Mouse (Mus musculus) liver, embryonic 14.5 days (tissue): ENCODE data around the gene Uckl1. TPM values are rescaled to one million over a fixed set of nuclear protein-coding genes. Genes with fewer than 3 reads are reported as not detected.

Experiments
- ATAC-seq: fragments of 200-750 bp; cut with Nextera tagmentation; 2 replicates; pipeline ENCODE4 v1.8.0; 2017; ENCODE audit warnings: moderate number of reproducible peaks, mild to moderate bottlenecking, moderate library complexity; ENCODE audit not compliant: insufficient read depth
- DNase-seq, 3 experiments: peaks; one replicate each; pipeline ENCODE4 v3.0.0-alpha.2; 2012 to 2013; ENCODE audit warnings: low read depth in 3 of 3, low spot score in 3 of 3
- H3K27ac ChIP-seq: fragments of 300-500 bp; sonication (generic); 2 replicates; pipeline ENCODE4 v1.5.1; 2014; ENCODE audit warnings: moderate library complexity, mild to moderate bottlenecking, control low read depth, inconsistent platforms
- H3K27me3 ChIP-seq: fragments of 300-500 bp; sonication (generic); 2 replicates; pipeline ENCODE4 v1.6.1; 2014; ENCODE audit warnings: mild to moderate bottlenecking, low read length, moderate library complexity; ENCODE audit not compliant: control insufficient read depth, insufficient read depth
- H3K36me3 ChIP-seq: fragments of 300-500 bp; sonication (generic); replicated peaks from 2 replicates; pipeline ENCODE4 v1.6.1; 2014; ENCODE audit warnings: low read depth; ENCODE audit not compliant: control insufficient read depth, insufficient read depth
- H3K4me1 ChIP-seq, 2 experiments: fragments of 200-500 bp in 1 of 2; fragments of 300-500 bp in 1 of 2; sonication (generic) in 1 of 2; replicated peaks; 2 replicates each; pipeline ENCODE4 v1.6.1; 2012 to 2014; ENCODE audit warnings: antibody characterized with exemption in 1 of 2, inconsistent platforms in 1 of 2, low read length in 1 of 2; ENCODE audit not compliant: control insufficient read depth in 2 of 2, insufficient read depth in 2 of 2
- H3K4me2 ChIP-seq: fragments of 300-500 bp; sonication (generic); 2 replicates; pipeline ENCODE4 v1.6.1; 2014; ENCODE audit warnings: low read depth, mild to moderate bottlenecking, control low read depth, moderate library complexity
- H3K4me3 ChIP-seq, 2 experiments: fragments of 200-500 bp in 1 of 2; fragments of 300-500 bp in 1 of 2; sonication (generic) in 1 of 2; 2 replicates each; pipeline ENCODE4 v1.5.1; 2012 to 2014; ENCODE audit warnings: low read depth in 2 of 2, low read length in 2 of 2, mild to moderate bottlenecking in 2 of 2, control low read depth in 1 of 2, inconsistent platforms in 1 of 2, moderate library complexity in 1 of 2; ENCODE audit not compliant: insufficient read depth in 1 of 2
- H3K9ac ChIP-seq: fragments of 300-500 bp; sonication (generic); replicated peaks from 2 replicates; pipeline ENCODE4 v1.6.1; 2014; ENCODE audit warnings: mild to moderate bottlenecking, control low read depth, moderate library complexity
- H3K9me3 ChIP-seq: fragments of 300-500 bp; sonication (generic); 2 replicates; pipeline ENCODE4 v1.6.1; 2016; ENCODE audit warnings: low read length, mixed read lengths; ENCODE audit not compliant: control insufficient read depth
- CTCF ChIP-seq: IDR thresholded peaks from 2 replicates; pipeline ENCODE4 v1.5.1; 2016; ENCODE audit warnings: antibody characterized with exemption, low read depth, control low read depth
- EP300 ChIP-seq: IDR thresholded peaks from 2 replicates; pipeline ENCODE4 v1.6.1; 2016; ENCODE audit warnings: antibody characterized with exemption, low read depth
- WGBS: fragments of 180-500 bp; shearing (Covaris S2); extraction: QIAGEN DNeasy Blood & Tissue Kit; methylation state at CpG from one replicate; pipeline ENCODE4 v1.1.7; 2014; ENCODE audit not compliant: insufficient replicate concordance; 5-methylcytosine and 5-hydroxymethylcytosine counted together
- polyA plus RNA-seq, 2 experiments: library from polyadenylated mRNA; depleted of rRNA in 1 of 2; stranded (reverse) in 1 of 2; unstranded in 1 of 2; fragments of >200 nt; fragmentation: Nextera tagmentation in 1 of 2; extraction: Ambion mirVana in 1 of 2; gene quantifications; 2 replicates each; pipeline versions ENCODE4 v1.2.1 to v1.2.3; 2012 to 2014

Uckl1 gene
- polyA plus RNA-seq (2012; rRNA removed) (30.8 and 33.3 TPM in 2 replicates), polyA plus RNA-seq (2014; fragmentation: Nextera tagmentation; extraction: Ambion mirVana) (18.7 and 21.6 TPM in 2 replicates)

- Histone ChIP-seq H3K4me2 (no peak within 1 kb of the TSS), H3K36me3 (peaks cover 3% of the 10 kb centered on the region), H3K4me3 (no peak within 1 kb of the TSS), H3K9me3 (no peaks in the 10 kb centered on the region), H3K27ac (no peak within 1 kb of the TSS), H3K27me3 (no peaks in the 10 kb centered on the region), H3K4me1 (peaks cover 9 to 18% of the 10 kb centered on the region in 2 experiments), H3K9ac (no peak within 1 kb of the TSS)
- no peak for TF ChIP-seq EP300
- DNase-seq (no peak), ATAC-seq (no peak)
- 74% methylated on average over 4 of the region's 4 CpGs for WGBS
Measured at GRCm38 (mm10) chr2:181584411-181584942, at the start of gene Uckl1. Gene Uckl1, minus strand, starts transcription at chr2:181584892.

DNA sequence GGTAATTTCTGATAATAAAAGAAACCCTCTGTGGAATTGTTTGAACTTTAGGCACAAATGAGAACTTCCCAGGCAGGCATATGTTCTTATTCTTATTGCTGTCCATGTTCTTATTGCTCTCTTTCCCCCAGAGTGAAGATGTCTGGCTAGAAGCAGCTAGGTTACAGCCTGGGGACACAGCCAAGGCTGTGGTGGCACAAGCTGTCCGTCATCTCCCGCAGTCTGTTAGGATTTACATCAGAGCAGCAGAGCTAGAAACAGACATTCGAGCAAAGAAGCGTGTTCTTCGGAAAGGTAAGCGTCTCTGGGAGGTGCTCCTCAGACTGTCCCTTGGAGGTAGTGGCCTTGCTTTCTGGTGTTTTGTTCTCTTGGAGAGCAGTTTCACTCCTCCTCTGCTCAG, 47.9 kb upstream of the Uckl1 start:
- TF ChIP-seq CTCF: no peak
- TF ChIP-seq EP300: no peak
- 87% methylated on average over 6 of the region's 6 CpGs for WGBS
- peaks cover 35% of the 10 kb centered on the region for H3K36me3 ChIP-seq

DNA sequence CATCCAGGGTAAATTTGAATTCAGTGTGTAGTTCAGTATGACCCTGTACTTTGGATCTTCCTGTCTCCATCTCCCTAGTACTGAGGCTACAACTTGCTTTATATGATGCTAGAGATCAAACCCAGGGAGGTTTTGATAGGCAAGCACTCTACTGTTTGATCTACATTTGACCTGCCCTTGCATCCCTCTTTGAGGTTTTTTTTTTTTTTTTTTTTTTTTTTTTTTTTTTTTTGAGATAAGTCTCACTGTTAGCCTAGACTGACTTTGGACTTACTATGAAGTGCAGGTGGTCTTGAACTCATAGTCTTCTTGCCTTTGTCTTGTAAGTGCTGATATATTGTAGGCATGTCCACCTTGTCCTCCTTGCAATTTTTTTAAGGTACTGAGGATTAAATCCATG, 43.8 kb upstream of the Uckl1 start:
- H3K4me2 ChIP-seq: no peak overlapping the region
- ATAC-seq (no peak), DNase-seq (no peak)
- no peak overlapping the region for H3K27ac ChIP-seq
- TF ChIP-seq CTCF (no peak), EP300 (no peak)
- H3K4me3 ChIP-seq: no peak overlapping the region
- H3K4me1 ChIP-seq: no peaks in the 10 kb centered on the region; a peak in 1 of 4 replicates
- no peaks in the 10 kb centered on the region for H3K9me3 ChIP-seq
- H3K9ac ChIP-seq: no peak overlapping the region
- H3K36me3 ChIP-seq: peaks cover 13% of the 10 kb centered on the region
- H3K27me3 ChIP-seq: no peaks in the 10 kb centered on the region

More for the DNA sequence above, 47.9 kb upstream of the Uckl1 start:
- ATAC-seq (no peak), DNase-seq (no peak)
- no peak overlapping the region for H3K9ac ChIP-seq
- H3K9me3 ChIP-seq: no peaks in the 10 kb centered on the region
- H3K4me3 ChIP-seq: no peak overlapping the region
- H3K27ac ChIP-seq: no peak overlapping the region
- no peak overlapping the region for H3K4me2 ChIP-seq
- no peaks in the 10 kb centered on the region for H3K27me3 ChIP-seq
- no peaks in the 10 kb centered on the region; a peak in 1 of 4 replicates for H3K4me1 ChIP-seq

DNA sequence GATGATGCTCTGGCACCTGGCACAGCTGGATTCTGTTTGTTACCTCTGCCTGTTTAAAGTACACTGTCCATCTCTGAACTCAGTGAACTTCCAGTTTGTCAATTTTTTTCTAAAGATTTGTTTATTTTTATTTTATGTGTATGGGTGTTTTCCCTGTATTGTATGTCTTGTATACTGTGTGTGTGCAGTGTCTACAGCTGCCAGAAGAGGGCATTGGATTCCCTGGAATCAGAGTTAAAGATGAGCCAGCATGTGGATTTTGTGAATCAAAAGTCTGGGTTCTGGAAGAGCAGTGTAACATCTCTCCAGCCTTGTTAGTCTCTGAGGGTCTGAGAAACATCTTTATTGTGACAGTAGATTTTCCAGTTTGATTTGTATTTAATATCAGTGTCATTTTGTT, 38.7 kb upstream of the Uckl1 start:
- Histone ChIP-seq H3K36me3 (peaks cover 19% of the 10 kb centered on the region), H3K4me3 (no peak overlapping the region), H3K4me2 (no peak overlapping the region), H3K9ac (no peak overlapping the region), H3K4me1 (no peaks in the 10 kb centered on the region; a peak in 1 of 4 replicates), H3K9me3 (no peaks in the 10 kb centered on the region), H3K27me3 (no peaks in the 10 kb centered on the region), H3K27ac (no peak overlapping the region)
- DNase-seq (no peak), ATAC-seq (no peak)
- TF ChIP-seq CTCF (peak; percentile 28; the same call in 1 of the 2 replicates), EP300 (no peak)

DNA sequence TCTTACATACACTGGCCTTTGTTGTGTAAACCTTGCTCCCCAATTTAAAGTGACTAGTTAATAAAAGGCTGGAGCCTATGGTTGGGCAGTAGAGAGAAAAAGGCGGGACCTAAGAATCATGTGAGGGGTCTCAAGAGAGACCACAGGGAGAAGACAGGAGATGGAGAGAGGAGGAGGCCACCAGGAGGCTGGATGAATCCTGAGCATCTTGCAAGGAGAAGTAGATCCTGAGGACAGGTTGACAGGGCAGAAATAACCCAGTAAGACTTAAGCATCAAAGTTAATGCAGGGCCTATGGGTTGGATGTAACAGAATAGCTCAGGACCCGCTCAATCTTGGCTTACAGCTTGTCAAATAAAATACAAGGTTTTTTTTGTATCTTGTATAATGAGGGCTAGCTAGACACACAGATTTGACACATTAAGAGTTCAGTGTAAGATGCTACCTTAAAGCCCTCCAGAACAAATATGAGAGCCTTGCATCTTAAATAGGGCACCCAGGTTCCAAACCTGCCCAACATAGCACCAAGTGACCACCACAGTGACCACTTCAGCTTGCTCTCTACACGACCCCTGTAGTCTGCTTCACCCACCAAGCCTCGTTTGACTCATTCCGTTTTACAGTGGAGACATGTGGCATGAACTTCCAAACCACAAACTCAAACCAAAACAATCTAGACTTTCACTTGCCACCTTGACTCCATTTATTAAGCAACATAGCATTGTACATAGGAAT, 34.2 kb upstream of the Uckl1 start:
- Histone ChIP-seq H3K9ac (no peak overlapping the region), H3K4me2 (no peak overlapping the region), H3K4me1 (no peaks in the 10 kb centered on the region), H3K27me3 (no peaks in the 10 kb centered on the region), H3K9me3 (no peaks in the 10 kb centered on the region), H3K36me3 (peaks cover 19% of the 10 kb centered on the region), H3K27ac (no peak overlapping the region), H3K4me3 (no peak overlapping the region)
- WGBS: 75% methylated on average over 5 of the region's 5 CpGs
- ATAC-seq: no peak
- DNase-seq: no peak
- no peak for TF ChIP-seq EP300
- TF ChIP-seq CTCF: no peak
